Mouse (Mus musculus) E14TG2a.4 (cell line): Measurements from ENCODE around the gene Gm17334.

Experiments
- CTCF ChIP-seq: conservative IDR thresholded peaks from 2 replicates; pipeline ENCODE4 v1.5.1; 2014; ENCODE audit warnings: low read length
- NANOG ChIP-seq: IDR thresholded peaks from 2 replicates; pipeline ENCODE4 v1.6.1; 2014; ENCODE audit warnings: borderline replicate concordance, low read length, mixed read lengths
- POU5F1 ChIP-seq: IDR thresholded peaks from 2 replicates; pipeline ENCODE4 v1.6.1; 2014; ENCODE audit warnings: low read length, borderline replicate concordance

GRCm38 (mm10) chr11:53788196-53788595 lies 15.2 kb upstream of the Gm17334 start:
- no peak for TF ChIP-seq CTCF
- TF ChIP-seq POU5F1: no peak
- no peak for TF ChIP-seq NANOG
